Mouse (Mus musculus) limb, embryonic 11.5 days (tissue): ENCODE data around the gene Pars2. TPM values are rescaled to one million over a fixed set of nuclear protein-coding genes. Genes with fewer than 3 reads are reported as not detected.

Experiments
- ATAC-seq: fragments of 200-750 bp; cut with Nextera tagmentation; 2 replicates; pipeline ENCODE4 v1.8.0; 2017; ENCODE audit warnings: low read depth; ENCODE audit not compliant: insufficient number of reproducible peaks, low FRiP score, low TSS enrichment
- DNase-seq: peaks from one replicate; pipeline ENCODE4 v3.0.0-alpha.2; 2015; ENCODE audit warnings: low spot score
- H3K27ac ChIP-seq: fragments of 300-500 bp; sonication (generic); replicated peaks from 2 replicates; pipeline ENCODE4 v1.5.1; 2014; ENCODE audit warnings: low read depth, mild to moderate bottlenecking, low read length
- H3K27me3 ChIP-seq: fragments of 300-500 bp; sonication (generic); 2 replicates; pipeline ENCODE4 v1.6.1; 2014; ENCODE audit warnings: mild to moderate bottlenecking, low read length, mixed read lengths; ENCODE audit not compliant: control insufficient read depth, insufficient read depth
- H3K36me3 ChIP-seq: fragments of 300-500 bp; sonication (generic); 2 replicates; pipeline ENCODE4 v1.6.1; 2014; ENCODE audit warnings: mild to moderate bottlenecking, low read length, moderate library complexity, mixed read lengths; ENCODE audit not compliant: control insufficient read depth, insufficient read depth
- H3K4me1 ChIP-seq: fragments of 300-500 bp; sonication (generic); 2 replicates; pipeline ENCODE4 v1.6.1; 2014; ENCODE audit warnings: low read length, mixed read lengths; ENCODE audit not compliant: control insufficient read depth, insufficient read depth
- H3K4me2 ChIP-seq: fragments of 300-500 bp; sonication (generic); 2 replicates; pipeline ENCODE4 v1.6.1; 2014; ENCODE audit warnings: low read depth, mild to moderate bottlenecking, moderate library complexity; ENCODE audit not compliant: severe bottlenecking
- H3K4me3 ChIP-seq: fragments of 300-500 bp; sonication (generic); 2 replicates; pipeline ENCODE4 v1.5.1; 2014; ENCODE audit warnings: low read depth, low read length
- H3K9ac ChIP-seq: fragments of 300-500 bp; sonication (generic); 2 replicates; pipeline ENCODE4 v1.6.1; 2014; ENCODE audit warnings: mild to moderate bottlenecking, low read length
- H3K9me3 ChIP-seq: fragments of 300-500 bp; sonication (generic); 2 replicates; pipeline ENCODE4 v1.6.1; 2016; ENCODE audit warnings: low read length; ENCODE audit not compliant: control insufficient read depth
- WGBS: fragments of 180-500 bp; shearing (Covaris S2); extraction: QIAGEN DNeasy Blood & Tissue Kit; methylation state at CpG from one replicate; pipeline ENCODE4 v1.1.7; 2014; 5-methylcytosine and 5-hydroxymethylcytosine counted together
- polyA plus RNA-seq: library from polyadenylated mRNA; unstranded; fragments of >200 nt; fragmentation: Nextera tagmentation; extraction: Ambion mirVana; gene quantifications from 2 replicates; pipeline ENCODE4 v1.2.1, GENCODE M21; 2014

Pars2 gene
- polyA plus RNA-seq, 1 experiment from 2014 or later, result 17.1 TPM

DNA sequence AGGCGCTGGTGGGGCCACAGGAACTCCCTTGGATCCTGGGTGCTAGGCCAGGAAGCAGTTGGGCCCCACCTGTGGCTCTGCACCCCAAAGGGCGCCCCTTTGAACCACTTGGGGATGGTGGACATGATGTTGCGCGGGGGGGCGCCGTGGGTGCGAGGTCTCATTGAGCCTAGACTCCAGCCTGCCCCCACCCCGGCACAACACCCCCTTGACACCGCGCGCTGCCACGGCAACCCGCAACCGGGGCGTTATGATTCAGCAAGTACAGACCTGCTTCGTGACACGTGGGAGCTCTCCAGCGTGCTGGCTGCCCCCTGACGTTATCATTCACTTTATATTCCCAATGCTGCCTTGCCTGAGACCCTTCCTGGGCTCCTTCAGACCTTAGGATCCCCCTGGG, 33.8 kb upstream of the Pars2 start, which contains the start of gene Lexm:
TSS of gene Lexm (minus strand) at position 186 of the 400 bp plus-strand sequence.
- H3K27ac ChIP-seq, result no peak within 1 kb of the TSS

DNA sequence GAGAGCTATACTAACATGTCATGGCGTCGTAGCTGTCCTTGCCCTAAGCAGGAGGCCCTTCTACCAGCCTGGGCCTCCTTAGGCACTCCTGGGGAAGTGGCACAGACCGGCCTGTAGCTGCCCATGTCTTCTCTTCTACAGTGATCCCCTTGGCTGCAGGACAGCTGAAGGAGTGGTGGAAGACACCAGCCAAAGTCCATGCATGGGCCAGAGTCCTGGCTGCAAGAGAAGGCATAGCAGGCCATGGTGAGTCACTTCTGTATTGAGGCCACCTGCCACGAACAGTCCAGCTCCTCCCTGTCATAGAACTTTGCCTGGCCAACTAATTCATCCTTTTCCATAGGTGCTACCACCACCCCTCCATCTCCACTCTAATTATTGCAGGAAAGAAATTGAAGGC, 32.0 kb upstream of the Pars2 start:
- peaks cover 9% of the 10 kb centered on the region for H3K4me1 ChIP-seq

More for the DNA sequence above, 33.8 kb upstream of the Pars2 start, which contains the start of gene Lexm:
- Histone ChIP-seq H3K4me3 (no peak within 1 kb of the TSS), H3K36me3 (no peaks in the 10 kb centered on the region), H3K4me1 (peaks cover 9% of the 10 kb centered on the region), H3K9me3 (no peaks in the 10 kb centered on the region), H3K27me3 (peaks cover 7% of the 10 kb centered on the region), H3K9ac (no peak within 1 kb of the TSS), H3K4me2 (peak within 1 kb of the TSS; percentile 22; the same call in 1 of the 2 replicates)
- ATAC-seq, result no peak
- peak; percentile 69 for DNase-seq
- 2% methylated on average over 18 of the region's 19 CpGs for WGBS

DNA sequence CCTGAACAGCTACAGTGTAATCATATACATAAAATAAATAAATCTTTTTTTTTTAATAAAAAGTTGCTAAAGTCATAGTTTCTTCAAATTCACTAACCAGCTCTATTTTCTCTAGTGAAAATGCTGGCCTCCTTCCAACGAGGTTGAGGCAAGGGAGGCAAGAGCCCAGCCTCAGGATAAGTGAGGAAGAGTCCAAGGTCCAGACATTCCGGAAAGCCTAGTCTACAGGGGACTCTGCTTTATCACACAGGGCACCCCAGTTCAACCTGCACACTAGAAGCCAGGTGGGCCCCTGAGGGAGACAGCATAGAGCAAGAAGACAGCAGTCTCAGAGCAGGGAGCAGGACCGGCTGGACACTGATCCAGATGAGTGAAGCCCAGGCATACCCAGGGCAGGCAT, 29.4 kb upstream of the Pars2 start:
- 79% methylated on average over 3 of the region's 3 CpGs for WGBS

More for the DNA sequence above, 32.0 kb upstream of the Pars2 start:
- DNase-seq (no peak), ATAC-seq (no peak)
- H3K4me3 ChIP-seq, result no peak overlapping the region
- H3K36me3 ChIP-seq, result no peaks in the 10 kb centered on the region
- WGBS, result 83% methylated on average over 4 of the region's 4 CpGs
- H3K9ac ChIP-seq, result no peak overlapping the region
- H3K27me3 ChIP-seq, result peaks cover 25% of the 10 kb centered on the region
- no peak overlapping the region for H3K4me2 ChIP-seq
- H3K27ac ChIP-seq, result no peak overlapping the region
- no peaks in the 10 kb centered on the region; the same call in 1 of the 2 replicates for H3K9me3 ChIP-seq

DNA sequence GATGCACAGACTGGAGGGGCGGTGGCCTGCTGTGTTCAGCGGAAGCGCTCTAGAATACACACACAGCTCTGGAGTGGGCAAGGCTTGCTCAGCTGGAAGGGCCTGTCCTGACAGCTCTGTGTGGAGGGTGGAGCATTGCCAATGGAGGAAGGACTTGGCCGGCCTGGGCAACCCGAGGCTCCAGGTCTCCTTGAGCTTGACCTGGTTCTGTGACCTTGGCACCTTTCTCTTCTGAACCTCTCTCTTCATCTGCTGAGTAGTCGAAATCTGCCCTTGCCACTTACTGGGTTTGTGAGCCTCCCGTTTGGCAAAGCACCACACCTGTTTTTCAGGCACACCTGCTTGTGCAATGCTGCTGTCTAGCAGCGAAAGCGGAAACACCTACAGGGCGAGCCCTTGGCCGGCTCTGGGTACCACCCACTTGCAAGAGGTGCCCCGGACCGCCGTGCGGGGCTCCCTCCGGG, 28.8 kb upstream of the Pars2 start, which contains the start of gene Ttc22:
TSS of gene Ttc22 (plus strand) at position 403 of the 464 bp plus-strand sequence.
- 26% methylated on average over 16 of the region's 16 CpGs for WGBS

More for the DNA sequence above, 29.4 kb upstream of the Pars2 start:
- Histone ChIP-seq H3K27ac (no peak overlapping the region), H3K27me3 (peaks cover 31% of the 10 kb centered on the region), H3K9ac (no peak overlapping the region), H3K4me2 (no peak overlapping the region), H3K36me3 (no peaks in the 10 kb centered on the region), H3K9me3 (no peaks in the 10 kb centered on the region; the same call in 1 of the 2 replicates), H3K4me1 (peaks cover 12% of the 10 kb centered on the region; the same call in 1 of the 2 replicates), H3K4me3 (no peak overlapping the region)
- DNase-seq (no peak), ATAC-seq (no peak)

DNA sequence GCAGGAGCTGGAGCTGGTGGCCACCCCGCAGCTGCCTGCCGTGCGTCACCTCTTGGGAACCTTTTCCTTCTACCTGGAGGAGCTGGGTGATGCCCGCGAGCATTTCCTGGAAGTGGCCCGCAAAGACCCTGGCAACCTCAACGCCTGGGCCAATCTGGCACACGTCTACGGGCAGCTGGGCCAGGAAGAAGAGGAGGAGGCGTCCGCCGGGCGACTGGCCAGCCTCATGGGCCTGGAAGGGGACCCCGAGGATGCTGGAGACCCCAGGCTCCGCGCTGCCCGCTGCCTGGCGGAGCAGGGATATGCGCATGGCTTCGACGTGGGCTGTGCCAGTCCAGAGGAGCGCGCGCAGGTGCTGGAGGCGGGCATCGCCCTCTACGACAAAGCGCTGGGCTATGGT, 28.2 kb upstream of the Pars2 start:
- no peak for DNase-seq
- 0 out of 2 replicates have a peak, but pooled peaks cover 8% of the 10 kb centered on the region for H3K4me1 ChIP-seq
- no peak overlapping the region for H3K4me3 ChIP-seq
- no peak overlapping the region for H3K27ac ChIP-seq
- H3K9ac ChIP-seq, result no peak overlapping the region
- no peaks in the 10 kb centered on the region for H3K36me3 ChIP-seq
- H3K27me3 ChIP-seq, result peaks cover 31% of the 10 kb centered on the region
- H3K9me3 ChIP-seq, result no peaks in the 10 kb centered on the region; the same call in 1 of the 2 replicates
- ATAC-seq, result no peak
- 35% methylated on average over 28 of the region's 28 CpGs for WGBS
- H3K4me2 ChIP-seq, result peak overlapping the region; percentile 7; the same call in 1 of the 2 replicates

More for the DNA sequence above, 28.8 kb upstream of the Pars2 start, which contains the start of gene Ttc22:
- Histone ChIP-seq H3K36me3 (no peaks in the 10 kb centered on the region), H3K27me3 (peaks cover 31% of the 10 kb centered on the region), H3K27ac (no peak within 1 kb of the TSS), H3K9me3 (no peaks in the 10 kb centered on the region; the same call in 1 of the 2 replicates), H3K4me1 (peaks cover 11% of the 10 kb centered on the region; the same call in 1 of the 2 replicates), H3K9ac (no peak within 1 kb of the TSS), H3K4me3 (no peak within 1 kb of the TSS), H3K4me2 (peak within 1 kb of the TSS; percentile 7; the same call in 1 of the 2 replicates)
- ATAC-seq (no peak), DNase-seq (no peak)

DNA sequence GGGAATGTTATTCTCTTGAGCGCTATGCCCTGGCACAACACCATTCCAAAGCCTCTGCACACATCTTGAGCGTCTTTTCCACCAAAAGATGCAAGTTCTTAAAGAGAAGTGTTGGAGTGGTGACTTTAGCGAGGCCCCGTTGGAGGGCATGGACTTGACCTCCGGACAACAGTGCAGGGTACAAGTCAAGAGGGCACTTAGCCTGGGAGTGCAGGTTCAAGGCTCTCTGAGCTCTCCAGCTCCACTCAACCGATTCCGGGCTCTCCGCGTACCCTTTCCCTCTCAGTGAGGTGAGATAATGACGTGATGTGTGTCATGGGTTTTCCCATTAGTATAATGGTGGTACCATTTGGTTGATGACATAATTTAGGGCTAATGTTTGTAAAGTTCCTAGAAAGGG, 26.6 kb upstream of the Pars2 start:
- no peak overlapping the region for H3K4me3 ChIP-seq
- no peak overlapping the region for H3K4me2 ChIP-seq
- no peak for DNase-seq
- H3K4me1 ChIP-seq, result 0 out of 2 replicates have a peak, but pooled peaks cover 8% of the 10 kb centered on the region
- no peaks in the 10 kb centered on the region for H3K36me3 ChIP-seq
- no peaks in the 10 kb centered on the region; the same call in 1 of the 2 replicates for H3K9me3 ChIP-seq
- ATAC-seq, result no peak
- no peak overlapping the region for H3K9ac ChIP-seq
- no peak overlapping the region for H3K27ac ChIP-seq
- peaks cover 31% of the 10 kb centered on the region for H3K27me3 ChIP-seq
- WGBS, result 93% methylated on average over 10 of the region's 10 CpGs

DNA sequence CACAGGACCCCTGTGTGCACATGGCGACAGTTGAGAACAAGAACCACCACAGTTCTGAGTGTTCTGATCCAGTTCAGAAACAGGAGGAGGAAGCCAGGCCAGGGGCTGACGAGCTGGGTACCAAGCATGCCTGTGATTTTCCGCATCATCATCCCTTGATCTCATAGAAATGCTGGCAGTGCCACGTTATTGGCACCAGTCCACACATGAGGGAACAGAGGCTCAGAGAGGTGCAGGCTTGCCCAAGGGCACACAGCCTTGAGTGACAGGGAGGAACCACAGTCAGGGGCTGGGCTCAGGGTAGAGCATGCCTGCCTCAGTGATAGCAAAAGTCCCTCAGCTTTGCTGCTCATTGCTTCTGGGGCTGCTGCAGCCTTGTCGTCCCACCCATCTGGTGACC, 23.1 kb upstream of the Pars2 start:
- no peak overlapping the region for H3K9ac ChIP-seq
- DNase-seq, result no peak
- no peak overlapping the region for H3K4me3 ChIP-seq
- no peak overlapping the region for H3K4me2 ChIP-seq
- peaks cover 17% of the 10 kb centered on the region for H3K27me3 ChIP-seq
- no peaks in the 10 kb centered on the region for H3K36me3 ChIP-seq
- H3K27ac ChIP-seq, result no peak overlapping the region
- 83% methylated on average over 5 of the region's 5 CpGs for WGBS
- ATAC-seq, result no peak
- H3K4me1 ChIP-seq, result peaks cover 15% of the 10 kb centered on the region; the same call in 1 of the 2 replicates
- H3K9me3 ChIP-seq, result no peaks in the 10 kb centered on the region; the same call in 1 of the 2 replicates

DNA sequence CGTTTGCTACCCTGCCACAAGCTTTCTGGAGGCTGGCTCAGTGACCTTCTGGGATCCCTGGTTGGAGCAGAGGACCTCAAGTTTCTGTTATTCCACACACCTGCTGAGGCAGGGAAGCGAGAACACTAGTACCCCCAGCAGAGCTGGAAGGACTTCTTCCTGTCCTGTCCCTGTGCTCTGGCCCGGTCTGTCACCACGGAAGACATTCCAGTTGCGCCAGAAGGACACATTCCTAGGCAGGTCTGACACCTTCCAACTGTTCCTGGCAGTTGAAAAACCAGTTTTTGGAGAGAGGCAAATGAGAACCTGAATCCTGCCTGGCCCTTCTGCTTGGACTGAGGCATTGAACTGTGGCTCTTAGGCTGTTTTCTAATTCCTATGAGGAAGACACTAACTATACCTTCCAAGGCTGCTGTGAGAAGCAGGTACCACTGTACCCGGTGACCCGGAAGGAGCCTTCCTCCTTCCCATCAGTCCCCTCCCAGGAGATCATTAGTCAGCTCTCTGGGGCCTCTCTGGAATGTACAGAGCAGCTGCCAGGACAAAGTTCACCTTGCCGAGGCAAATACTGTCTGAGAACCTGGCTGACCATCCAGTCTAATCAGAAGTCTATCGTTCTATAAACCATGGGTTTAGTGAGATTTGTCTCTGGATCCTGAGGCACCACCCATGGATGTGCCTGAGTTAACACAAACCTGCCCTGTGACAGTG, 22.1 kb upstream of the Pars2 start:
- Histone ChIP-seq H3K27ac (no peak overlapping the region), H3K9ac (no peak overlapping the region), H3K27me3 (peaks cover 7% of the 10 kb centered on the region; the same call in 1 of the 2 replicates), H3K9me3 (no peaks in the 10 kb centered on the region), H3K4me2 (no peak overlapping the region), H3K4me1 (peaks cover 18% of the 10 kb centered on the region; the same call in 1 of the 2 replicates), H3K36me3 (no peaks in the 10 kb centered on the region), H3K4me3 (no peak overlapping the region)
- ATAC-seq (no peak), DNase-seq (no peak)
- 51% methylated on average over 9 of the region's 9 CpGs for WGBS
